Mouse (Mus musculus) thymus, postnatal 10 days (tissue): ENCODE data around the gene Olfr1392.
"Not testable (repeated sequence)": the region's sequence is repeated elsewhere in the genome, so short reads cannot be mapped to it uniquely, and the experiment has no call there.

Experiments used
- DNase-seq, 2 experiments: peaks; one replicate each; pipeline ENCODE4 v3.0.0; 2021; ENCODE audit warnings: low spot score in 2 of 2

Olfr1392 gene

DNA sequence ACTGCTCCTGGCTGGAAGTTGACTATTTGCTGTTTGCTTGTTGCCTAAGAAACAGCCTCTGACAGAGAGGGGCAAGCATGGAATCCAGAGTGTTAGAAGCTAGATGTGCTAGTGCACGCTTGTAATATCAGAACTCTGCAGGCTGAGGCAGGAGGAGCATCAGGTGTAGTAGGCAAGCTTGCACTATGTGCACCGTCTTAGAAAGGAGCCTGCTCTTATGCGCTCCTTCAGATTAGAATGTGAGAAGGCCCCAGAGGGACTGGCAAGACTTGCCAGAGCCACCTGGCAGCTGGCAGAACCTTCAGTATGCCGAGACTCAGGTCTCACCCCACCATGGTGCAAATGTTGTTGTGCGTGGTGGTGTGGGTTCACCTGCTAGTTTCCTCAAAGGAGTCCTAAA lies 33.0 kb upstream of the Olfr1392 start:
- peak; percentile 32 to 43 for DNase-seq

DNA sequence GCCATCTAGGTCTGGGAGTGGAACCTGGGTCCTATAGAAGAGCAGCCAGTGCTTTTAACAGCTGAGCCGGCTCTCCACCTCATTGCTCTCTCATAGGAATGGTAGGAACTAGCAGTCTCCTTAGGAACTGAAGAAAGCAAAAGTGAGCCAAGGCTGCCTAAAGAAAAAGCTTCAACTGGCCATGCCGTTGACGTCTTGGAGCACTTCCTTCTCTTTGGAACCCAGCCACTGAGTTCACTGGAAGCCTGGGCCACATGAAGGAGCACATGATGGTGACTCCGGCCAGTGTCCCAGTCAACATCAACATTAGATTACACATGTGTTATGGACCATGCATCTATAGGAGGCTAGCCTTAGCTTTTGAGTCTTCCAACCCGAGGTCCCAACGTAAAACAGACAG lies 32.0 kb upstream of the Olfr1392 start:
- no peak for DNase-seq

DNA sequence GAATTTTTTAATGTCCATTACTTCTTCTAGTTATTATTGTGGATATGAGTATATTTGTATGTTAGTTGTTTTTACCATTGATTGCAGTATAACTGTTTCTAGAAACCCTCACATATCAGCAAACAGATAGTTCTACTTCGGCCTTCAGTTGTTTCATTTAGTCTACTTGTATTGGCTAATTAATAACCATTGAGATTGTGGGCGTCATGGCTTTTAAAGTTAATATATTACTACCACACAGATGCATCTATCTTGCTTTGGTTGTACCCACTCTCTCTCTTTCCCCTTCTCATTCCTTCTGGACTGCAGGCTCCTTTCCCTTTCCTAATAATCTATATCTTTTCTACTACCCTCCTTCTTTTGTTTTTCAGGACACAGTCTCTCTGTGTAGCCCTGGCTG lies 25.8 kb upstream of the Olfr1392 start:
- no peak for DNase-seq

DNA sequence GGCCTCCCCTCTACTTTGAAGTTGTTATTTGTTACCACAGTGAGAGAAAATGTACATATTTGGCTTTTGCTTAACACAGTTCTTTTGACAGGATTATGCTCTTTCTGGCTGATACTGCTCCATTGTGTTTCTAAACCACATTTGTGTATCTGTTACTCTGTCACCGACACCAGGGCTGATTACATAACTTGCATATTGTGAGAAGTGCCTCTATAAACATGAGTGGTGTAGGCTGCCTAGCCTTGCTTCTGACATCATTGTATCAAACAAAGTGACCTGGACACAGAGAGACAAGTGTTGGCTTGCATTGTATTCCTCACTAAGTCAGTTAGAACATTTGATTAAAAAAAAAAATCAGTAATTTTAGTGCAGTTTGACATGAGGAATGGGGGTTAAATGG lies 25.3 kb upstream of the Olfr1392 start:
- no peak for DNase-seq

DNA sequence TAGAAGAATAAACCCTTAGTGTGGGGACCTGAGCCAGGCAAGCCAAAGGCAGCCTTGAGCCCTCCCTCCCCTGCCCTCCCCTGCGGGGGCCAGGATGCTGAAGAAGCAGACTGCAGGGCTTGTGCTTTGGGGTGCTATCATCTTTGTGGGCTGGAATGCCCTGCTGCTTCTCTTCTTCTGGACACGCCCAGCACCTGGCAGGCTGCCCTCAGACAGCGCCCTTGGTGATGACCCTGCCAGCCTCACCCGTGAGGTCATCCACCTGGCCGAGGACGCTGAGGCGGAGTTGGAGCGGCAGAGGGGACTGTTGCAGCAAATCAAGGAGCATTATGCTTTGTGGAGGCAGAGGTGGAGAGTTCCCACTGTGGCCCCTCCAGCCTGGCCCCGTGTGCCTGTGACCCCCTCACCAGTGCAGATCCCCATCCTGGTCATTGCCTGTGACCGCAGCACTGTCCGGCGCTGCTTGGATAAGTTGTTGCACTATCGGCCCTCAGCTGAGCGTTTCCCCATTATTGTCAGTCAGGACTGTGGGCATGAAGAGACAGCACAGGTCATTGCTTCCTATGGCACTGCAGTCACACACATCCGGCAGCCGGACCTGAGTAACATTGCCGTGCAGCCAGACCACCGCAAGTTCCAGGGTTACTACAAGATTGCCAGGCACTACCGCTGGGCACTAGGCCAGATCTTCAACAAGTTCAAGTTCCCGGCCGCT lies 24.3 kb upstream of the Olfr1392 start:
- no peak for DNase-seq

DNA sequence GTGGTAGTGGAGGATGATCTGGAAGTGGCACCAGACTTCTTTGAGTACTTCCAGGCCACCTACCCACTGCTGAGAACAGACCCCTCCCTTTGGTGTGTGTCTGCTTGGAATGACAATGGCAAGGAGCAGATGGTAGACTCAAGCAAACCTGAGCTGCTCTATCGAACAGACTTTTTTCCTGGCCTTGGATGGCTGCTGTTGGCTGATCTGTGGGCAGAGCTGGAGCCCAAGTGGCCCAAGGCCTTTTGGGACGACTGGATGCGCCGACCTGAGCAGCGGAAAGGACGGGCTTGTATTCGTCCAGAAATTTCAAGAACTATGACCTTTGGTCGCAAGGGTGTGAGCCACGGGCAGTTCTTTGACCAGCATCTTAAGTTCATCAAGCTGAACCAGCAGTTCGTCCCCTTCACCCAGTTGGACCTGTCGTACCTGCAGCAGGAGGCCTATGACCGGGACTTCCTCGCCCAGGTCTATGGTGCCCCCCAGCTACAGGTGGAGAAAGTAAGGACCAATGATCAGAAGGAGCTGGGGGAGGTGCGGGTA lies 23.7 kb upstream of the Olfr1392 start:
- DNase-seq, result no peak

DNA sequence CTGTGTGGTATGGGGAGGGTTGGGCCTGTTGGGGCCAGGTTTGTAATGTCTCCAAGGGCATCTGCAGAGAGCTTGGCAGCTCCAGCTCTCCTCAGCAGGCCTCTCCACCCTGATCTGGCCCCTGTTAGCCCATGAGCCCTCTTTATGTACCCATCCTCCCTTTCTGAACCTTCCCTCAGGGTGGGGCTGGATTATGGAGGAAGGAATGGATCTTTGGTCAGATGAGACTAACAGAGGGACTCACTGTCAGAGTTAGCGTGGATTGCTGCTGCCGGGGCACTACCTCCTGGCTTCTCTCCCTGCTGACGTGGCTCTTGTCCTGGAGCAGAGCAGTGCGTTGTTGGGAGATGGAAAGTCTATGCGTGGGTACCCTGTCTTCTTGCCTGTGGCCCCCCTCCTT lies 22.8 kb upstream of the Olfr1392 start:
- DNase-seq, result no peak

DNA sequence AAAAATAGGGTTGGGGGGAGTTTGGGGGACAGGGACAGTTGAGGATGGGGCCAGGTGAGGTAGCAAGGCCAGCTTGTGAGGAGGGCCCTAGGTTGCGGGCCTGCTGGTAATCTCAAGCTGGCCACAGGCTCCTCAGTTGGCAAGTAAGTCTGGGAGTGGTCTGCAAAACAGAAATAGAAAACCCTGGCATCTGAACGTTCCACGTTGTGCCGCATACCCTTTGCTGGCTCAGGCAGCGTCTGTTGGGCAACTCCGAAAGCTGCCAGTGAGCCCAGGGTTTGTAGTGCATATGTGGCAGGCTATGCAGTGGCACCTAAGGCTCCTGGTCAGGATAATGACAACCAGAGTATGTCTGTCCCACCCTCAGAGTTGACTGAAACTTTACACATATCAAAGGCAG lies 21.9 kb upstream of the Olfr1392 start:
- DNase-seq, result no peak

DNA sequence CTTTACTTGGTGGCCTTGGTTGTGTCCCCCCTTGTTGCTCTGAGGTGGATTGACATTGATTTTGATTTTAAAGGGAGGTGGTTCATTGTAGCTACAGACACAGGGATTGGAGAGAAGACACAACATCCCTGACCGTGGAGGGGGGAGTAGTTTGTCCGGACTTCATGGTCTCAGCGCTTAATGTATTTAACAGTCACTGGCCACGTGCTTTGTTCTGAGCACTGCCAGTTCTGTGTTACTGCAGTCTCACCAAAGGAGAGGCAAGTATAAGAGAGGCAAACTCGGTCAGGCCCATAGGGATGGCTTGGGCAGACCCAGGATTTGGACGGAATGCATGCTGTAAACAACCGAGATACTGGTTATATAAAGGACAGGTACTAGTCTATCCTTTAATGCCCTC lies 21.0 kb upstream of the Olfr1392 start:
- DNase-seq, result no peak

DNA sequence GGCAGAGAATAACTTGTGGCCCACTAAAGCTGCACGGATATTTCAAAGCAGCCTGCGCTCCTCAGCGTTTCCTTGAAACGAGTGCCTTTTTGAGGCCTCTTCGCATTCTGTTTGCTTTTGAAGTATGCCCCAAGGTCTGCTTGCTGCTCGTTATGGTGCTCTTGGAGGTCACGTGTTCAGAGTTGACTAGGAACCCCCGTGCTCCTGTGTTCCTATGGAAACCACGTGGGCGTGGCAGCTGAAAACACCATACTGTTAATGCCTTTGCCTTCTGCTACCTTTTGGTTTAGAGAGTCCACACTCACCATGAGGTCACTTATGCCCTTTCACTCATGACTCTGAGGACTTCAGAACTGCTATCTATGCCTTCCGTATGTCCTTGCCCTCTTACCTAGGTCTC lies 20.5 kb upstream of the Olfr1392 start:
- DNase-seq, result no peak

DNA sequence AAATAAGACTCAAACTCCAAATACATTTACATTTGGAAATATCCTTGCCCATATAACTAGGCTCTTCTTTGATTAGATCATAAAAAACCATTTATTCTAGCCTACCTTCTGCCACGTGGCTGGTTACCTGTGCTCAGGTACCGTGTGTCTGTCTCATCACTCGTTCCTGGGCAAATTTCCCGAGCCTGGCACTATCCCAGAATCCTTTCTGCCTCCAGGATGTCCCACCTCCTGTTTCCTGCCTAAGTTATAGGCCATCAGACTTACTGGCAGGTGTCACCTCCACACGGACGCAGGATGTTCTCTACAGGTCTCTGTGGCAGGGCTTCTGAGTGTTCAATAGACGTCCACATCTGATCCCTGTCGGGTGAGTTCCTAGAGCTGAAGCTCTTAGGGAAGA lies 20.0 kb upstream of the Olfr1392 start:
- DNase-seq, result no peak

DNA sequence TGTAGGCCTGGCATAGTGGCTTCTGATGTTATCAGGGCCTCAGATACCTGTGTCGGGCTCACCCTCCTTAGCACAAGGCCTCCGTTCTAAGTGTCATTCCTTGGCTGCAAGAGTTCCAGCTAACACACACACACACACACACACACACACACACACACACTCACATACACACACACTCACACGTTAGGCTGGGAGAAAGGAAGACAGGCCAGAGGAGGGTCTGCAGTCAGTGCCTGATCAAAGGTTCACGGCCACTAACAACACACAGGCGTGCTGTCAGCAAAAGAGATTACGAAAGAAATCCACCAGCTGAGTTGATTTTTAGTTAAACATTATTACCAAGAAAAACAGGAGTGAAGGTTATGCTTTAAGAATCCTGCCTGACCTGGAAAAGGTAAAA lies 18.4 kb upstream of the Olfr1392 start:
- DNase-seq, result no peak

DNA sequence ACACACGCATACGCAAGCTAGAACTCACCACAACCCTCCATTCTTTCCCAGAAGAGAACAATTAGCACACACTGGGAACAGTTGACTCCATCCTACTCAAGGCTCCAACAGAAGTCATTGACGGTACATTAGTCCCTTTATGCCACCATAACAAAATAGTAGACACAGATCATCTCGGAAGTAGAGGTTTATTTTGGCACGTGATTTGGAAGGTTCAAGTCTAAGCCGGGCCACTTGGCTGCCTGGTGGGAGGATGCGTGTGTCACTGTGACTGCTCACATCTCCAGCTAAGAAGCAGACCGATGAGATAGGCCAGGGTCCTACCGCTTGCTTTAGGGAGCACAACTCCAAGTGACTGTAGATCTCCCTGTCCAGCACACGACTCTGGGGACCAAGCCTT lies 17.8 kb upstream of the Olfr1392 start:
- DNase-seq, result no peak

DNA sequence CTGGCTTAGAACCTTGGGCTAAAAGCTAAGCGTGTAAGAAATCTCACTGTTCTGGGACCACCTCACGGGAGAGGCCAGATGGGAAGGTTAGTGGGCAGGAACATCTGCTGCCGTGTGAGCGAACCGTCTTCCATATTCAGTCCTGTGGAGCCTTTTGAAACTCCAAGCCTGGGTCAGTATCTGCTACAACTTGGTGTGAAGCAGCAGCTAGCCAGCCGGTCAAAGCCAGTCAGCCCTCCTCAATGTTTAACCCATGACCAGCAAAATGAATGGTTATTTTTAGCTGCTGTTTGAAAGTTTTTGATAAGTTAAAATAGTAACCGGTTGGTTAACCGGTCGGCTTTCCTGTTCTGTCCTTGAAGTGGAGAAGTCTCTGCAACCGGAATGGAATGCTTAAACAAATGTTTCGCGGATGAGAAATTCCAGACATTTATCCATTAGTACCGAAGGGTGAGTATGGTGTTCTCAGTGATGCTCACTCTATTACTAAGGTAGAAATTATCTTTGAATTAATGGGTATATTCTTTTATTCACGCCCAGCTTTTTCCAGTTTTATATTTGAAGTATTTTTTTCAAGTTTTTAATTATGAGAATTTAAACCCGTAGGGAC lies 17.0 kb upstream of the Olfr1392 start:
- DNase-seq, result no peak

DNA sequence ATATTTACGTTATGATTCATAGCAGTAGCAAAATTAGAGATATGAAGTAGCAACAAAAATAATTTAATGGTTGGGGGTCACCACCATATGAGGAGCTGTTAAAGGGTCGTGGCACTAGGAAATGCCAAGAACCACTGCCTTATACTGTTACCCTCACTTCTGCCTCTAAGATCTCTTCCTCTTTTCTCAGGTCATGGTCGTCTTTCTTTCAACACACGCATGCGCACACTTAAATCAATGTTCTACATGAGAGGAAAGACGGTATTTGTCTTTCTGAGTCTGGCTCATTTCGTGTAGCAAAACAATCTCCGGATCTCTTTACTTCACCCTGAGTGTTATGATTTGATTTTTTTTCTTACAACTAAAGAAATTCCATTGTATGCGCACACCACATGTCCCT lies 15.3 kb upstream of the Olfr1392 start:
- DNase-seq, result no peak

DNA sequence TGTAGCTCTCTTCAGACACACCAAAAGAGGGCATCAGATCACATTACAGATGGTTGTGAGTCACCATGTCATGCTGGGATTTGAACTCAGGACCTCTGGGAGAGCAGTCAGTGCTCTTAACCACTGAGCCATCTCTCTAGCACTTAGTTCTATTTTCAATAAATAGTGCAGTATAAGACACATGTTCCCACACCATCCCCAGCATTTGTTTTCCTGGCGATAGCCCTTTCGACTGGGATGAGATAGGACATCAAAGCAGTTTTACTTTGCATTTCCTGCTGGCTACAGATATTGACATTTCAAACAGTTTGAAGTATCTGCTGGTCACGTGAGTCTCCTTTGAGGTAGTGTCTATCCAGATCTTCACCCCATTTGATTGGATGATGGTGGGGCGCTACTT lies 14.7 kb upstream of the Olfr1392 start:
- DNase-seq, result no peak

DNA sequence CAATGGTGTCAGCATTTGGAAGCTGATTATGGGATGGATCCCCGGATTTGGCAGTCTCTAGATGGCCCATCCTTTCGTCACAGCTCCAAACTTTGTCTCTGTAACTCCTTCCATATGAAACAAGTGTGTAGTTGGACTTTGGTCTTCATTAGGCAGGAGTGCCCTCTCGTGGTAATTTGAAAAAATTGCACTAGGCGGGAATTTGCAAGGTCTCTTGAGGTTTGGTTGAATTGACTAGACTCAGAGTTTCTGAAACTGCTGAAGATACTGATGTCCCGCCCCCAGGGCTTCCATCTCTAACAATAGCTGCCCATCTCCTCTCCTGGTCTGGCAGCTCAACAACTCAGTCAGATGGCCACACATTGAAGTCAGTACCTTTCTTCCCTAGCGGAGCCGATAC lies 13.7 kb upstream of the Olfr1392 start:
- peak; percentile 29 to 60 for DNase-seq

DNA sequence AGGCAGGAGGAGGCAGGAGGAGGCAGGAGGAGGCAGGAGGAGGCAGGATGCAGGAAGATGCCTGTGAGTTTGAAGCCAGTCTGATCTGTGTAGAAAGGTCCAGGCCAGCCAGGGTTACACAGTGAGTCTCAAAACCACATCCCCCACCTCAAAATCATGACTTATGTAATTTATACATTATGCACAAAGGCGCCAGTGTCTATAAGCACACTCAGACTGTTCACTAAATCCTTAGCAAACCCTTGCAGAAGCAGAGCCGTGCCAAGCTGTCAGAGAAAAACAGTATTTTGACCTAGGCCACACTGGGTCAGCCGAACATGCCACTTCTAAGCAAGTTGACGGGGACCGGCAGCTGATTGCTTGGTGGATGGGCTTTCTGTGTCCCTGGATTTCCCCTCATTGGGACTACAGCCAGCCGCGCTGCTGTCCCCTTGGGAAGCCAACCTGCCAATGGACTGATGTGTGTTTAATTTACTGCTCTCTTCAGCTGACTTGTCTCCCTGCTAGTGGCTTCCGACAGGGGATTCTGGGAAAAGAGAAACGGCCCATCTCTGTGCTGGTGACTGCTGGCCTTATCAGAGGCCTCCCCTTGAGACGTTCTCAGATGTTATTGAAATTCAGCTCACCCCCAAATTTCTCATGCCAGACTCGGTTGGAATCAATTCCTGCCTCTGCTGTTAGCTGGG lies 11.1 kb upstream of the Olfr1392 start:
- DNase-seq, result no peak

DNA sequence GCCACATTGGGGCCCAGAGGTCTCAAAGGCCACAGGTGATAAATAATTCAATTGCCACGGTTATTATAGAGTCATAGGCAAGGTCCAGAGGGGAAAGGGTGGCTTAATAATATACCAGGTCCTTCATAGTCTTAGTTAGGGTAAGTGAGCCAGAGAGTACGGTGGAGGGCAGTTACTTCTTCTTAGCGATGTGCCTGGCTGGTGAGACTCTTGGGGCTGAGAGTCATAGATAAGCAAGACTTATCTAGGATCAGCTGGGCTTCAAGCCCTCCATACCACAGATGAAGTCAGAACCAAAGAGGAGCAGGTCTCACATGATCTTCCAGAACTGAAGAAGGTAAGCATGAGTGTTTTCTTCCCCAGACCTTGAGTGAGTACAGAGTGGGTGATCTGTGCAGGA lies 6.9 kb upstream of the Olfr1392 start, which contains the start of gene Olfr1393:
Gene Olfr1393 (plus strand): TSS at position 83 of the 400 bp plus-strand sequence.
- DNase-seq, result no peak

DNA sequence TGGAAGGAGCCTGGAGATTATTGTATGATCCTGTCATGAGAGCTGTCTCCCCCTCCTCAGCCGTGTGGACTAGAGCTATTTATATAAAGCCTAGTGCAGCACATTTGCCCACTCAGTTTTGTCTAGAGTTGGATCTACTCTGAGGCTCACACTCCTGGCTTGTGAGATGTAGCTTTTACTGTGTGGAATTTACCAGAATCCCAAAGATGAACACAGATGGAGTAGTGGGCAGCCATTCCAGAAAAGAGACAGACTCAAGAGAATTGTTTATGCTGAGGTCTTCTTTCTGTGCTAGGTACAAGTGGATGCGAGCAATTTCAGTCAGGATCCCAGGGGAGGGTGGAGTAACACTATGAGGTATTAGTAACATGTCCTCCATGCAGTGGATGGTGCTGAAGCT lies 2.2 kb downstream of the Olfr1392 start:
- DNase-seq, result no peak

DNA sequence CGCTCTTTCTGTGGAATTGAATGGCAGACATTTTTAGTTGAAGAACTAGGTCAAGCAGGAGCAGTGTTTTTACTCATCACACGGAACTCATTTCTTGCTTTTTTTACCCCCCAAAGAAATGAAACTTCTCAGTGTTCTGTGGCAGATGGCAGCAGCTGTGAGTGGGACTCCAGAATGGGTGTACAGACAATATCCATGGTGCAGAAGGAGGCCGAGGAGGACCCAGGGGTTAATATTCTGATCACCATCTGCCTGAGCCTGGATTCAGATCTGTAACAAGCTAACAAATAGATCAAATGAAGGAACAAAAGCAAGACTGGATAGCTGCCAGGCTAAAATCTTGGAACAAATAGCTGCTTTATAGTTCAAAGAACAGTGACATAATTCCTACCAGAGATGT lies 7.7 kb downstream of the Olfr1392 start:
- no peak for DNase-seq

DNA sequence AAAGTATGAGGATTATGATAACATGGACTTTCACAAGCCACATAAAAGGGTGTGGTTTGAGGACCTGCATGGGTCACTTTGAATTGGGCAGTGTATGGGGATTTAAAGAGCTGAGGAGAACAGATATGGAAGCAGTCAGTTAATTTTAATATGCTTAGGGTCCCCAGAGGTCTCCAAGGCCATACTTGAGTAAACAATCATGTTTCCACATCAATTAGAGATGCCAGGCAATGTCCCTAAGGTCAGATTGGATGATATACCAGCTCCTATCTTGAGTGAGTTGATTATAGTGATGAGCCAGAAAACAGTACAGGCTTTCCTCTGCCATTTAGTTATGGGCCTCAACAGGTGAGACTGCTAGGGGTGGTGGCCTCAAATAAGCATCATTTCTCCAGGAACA lies 19.4 kb downstream of the Olfr1392 start, which contains the start of gene Olfr10:
Gene Olfr10 (plus strand): TSS at position 301 of the 400 bp plus-strand sequence.
- DNase-seq, result no peak

DNA sequence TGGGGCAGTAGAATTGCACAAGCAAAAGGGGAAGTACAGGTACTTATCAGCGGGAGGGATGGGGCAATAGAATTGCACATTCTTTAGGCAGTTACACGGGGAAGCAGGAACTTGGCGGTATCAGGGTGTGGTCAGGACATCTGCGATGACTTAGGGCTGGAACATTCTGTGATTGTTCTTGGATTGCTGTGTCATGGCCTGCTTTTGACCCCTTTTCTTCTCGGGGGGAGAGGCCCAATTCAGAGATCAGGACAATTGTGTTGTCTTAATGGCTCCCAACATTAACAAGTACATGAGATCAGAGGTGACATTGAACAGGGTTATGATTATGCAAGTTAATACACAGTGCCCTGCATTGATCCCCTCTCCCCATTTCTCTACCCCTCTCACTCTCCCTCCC lies 23.5 kb downstream of the Olfr1392 start:
- not testable (repeated sequence) for DNase-seq
